Mouse (Mus musculus): ENCODE data around the gene Cbarp. TPM values are rescaled to one million over a fixed set of nuclear protein-coding genes. Genes with fewer than 3 reads are reported as not detected.
A peak's percentile ranks its signal among the peaks of the same experiment; 100 is the strongest.

Cbarp gene
- total RNA-seq, 2 experiments from 2014 or later = 3.0 to 3.3 TPM

GRCm38 (mm10) chr10:80147146-80147718 is 6.6 kb upstream of the Cbarp start:
- intact Hi-C loops (cut with DNase I) = no loop called here
- no peak for DNase-seq

GRCm38 (mm10) chr10:80146568-80147011 is 6.0 kb upstream of the Cbarp start:
- intact Hi-C loops (cut with DNase I) = no loop called here
- DNase-seq = peak; percentile 64 to 70

GRCm38 (mm10) chr10:80145896-80146295 is 5.3 kb upstream of the Cbarp start:
- peak; percentile 74 to 78 for DNase-seq
- intact Hi-C loops (cut with DNase I) = loop anchor here (1.0 kb wide), 1 partner anchor 19 kb away; the partner anchor contains the start of gene Cirbp

GRCm38 (mm10) chr10:80144864-80145838 is 4.5 kb upstream of the Cbarp start:
- intact Hi-C loops (cut with DNase I) = loop anchor here (1.0 kb wide), 1 partner anchor 20 kb away; the partner anchor contains the start of gene Cirbp
- DNase-seq = peak; percentile 82 to 87

- intact Hi-C loops (cut with DNase I) = no loop called here
Measured at GRCm38 (mm10) chr10:80144159-80144558, 3.5 kb upstream of the Cbarp start.

GRCm38 (mm10) chr10:80143664-80144063 is 3.0 kb upstream of the Cbarp start:
- DNase-seq = no peak
- intact Hi-C loops (cut with DNase I) = no loop called here

More at GRCm38 (mm10) chr10:80144159-80144558, 3.5 kb upstream of the Cbarp start:
- DNase-seq = peak in 1 of 2 experiments; percentile 7

GRCm38 (mm10) chr10:80142530-80142925 is 1.9 kb upstream of the Cbarp start:
- intact Hi-C loops (cut with DNase I) = no loop called here
- no peak for DNase-seq

- intact Hi-C loops (cut with DNase I) = loop anchor here (2.0 kb wide), 1 partner anchor 155 kb away; no protein-coding TSS in a partner anchor
- DNase-seq = peak; percentile 91 to 94
Measured at GRCm38 (mm10) chr10:80141786-80142529, 1.3 kb upstream of the Cbarp start.

- DNase-seq = peak; percentile 94 to 95
- intact Hi-C loops (cut with DNase I) = loop anchor here (2.0 kb wide), 1 partner anchor 154 kb away; no protein-coding TSS in a partner anchor
Measured at GRCm38 (mm10) chr10:80141243-80141642, 608 bp upstream of the Cbarp start.

GRCm38 (mm10) chr10:80139975-80140665 is 515 bp downstream of the Cbarp start:
- DNase-seq = peak in 1 of 2 experiments; percentile 1
- intact Hi-C loops (cut with DNase I) = loop anchor here (2.0 to 10.0 kb wide), 2 partner anchors 153 to 175 kb away; partner anchors contain the start of gene Wdr18

GRCm38 (mm10) chr10:80139439-80139775 is 1.2 kb downstream of the Cbarp start:
- DNase-seq = no peak
- intact Hi-C loops (cut with DNase I) = loop anchor here (10.0 kb wide), 1 partner anchor 175 kb away; the partner anchor contains the start of gene Wdr18

- peak in 1 of 2 experiments; percentile 69 for DNase-seq
- intact Hi-C loops (cut with DNase I) = loop anchor here (10.0 kb wide), 1 partner anchor 174 kb away; the partner anchor contains the start of gene Wdr18
Measured at GRCm38 (mm10) chr10:80138553-80139438, 1.8 kb downstream of the Cbarp start, which contains the start of gene Atp5d. Gene Atp5d, plus strand, starts transcription at chr10:80138632.

- intact Hi-C loops (cut with DNase I) = loop anchor here (2.0 to 10.0 kb wide), 2 partner anchors 21 to 173 kb away; partner anchors contain the start of gene Wdr18
Measured at GRCm38 (mm10) chr10:80137626-80138552, 2.7 kb downstream of the Cbarp start.

GRCm38 (mm10) chr10:80136952-80137625 is 3.5 kb downstream of the Cbarp start:
- DNase-seq = peak in 1 of 2 experiments; percentile 16
- intact Hi-C loops (cut with DNase I) = loop anchor here (2.0 to 10.0 kb wide), 2 partner anchors 20 to 172 kb away; partner anchors contain the start of gene Wdr18

More at GRCm38 (mm10) chr10:80137626-80138552, 2.7 kb downstream of the Cbarp start:
- DNase-seq = peak in 1 of 2 experiments; percentile 9

GRCm38 (mm10) chr10:80136179-80136951 is 4.3 kb downstream of the Cbarp start:
- intact Hi-C loops (cut with DNase I) = loop anchor here (2.0 to 10.0 kb wide), 2 partner anchors 20 to 172 kb away; partner anchors contain the start of gene Wdr18
- no peak for DNase-seq

GRCm38 (mm10) chr10:80135641-80136040 is 5.0 kb downstream of the Cbarp start:
- intact Hi-C loops (cut with DNase I) = loop anchor here (2.0 to 10.0 kb wide), 2 partner anchors 19 to 171 kb away; partner anchors contain the start of gene Wdr18
- DNase-seq = no peak
